Mouse (Mus musculus) thymus, adult 2 months (tissue): ENCODE measurements around the gene Stxbp4. TPM values are rescaled to one million over a fixed set of nuclear protein-coding genes. Genes with fewer than 3 reads are reported as not detected.

Experiments used
- DNase-seq: peaks from one replicate; pipeline ENCODE4 v3.0.0; 2021
- H3K27ac ChIP-seq: fragments of 200-500 bp; 2 replicates; pipeline ENCODE4 v1.5.1; 2012; ENCODE audit warnings: low read length, control low read depth; ENCODE audit not compliant: control insufficient read depth, insufficient read depth
- H3K27me3 ChIP-seq: fragments of 200-500 bp; 2 replicates; pipeline ENCODE4 v1.6.1; 2012; ENCODE audit warnings: mild to moderate bottlenecking, low read length, moderate library complexity, mixed read lengths; ENCODE audit not compliant: control insufficient read depth, insufficient read depth
- H3K36me3 ChIP-seq: fragments of 200-500 bp; 2 replicates; pipeline ENCODE4 v1.6.1; 2012; ENCODE audit warnings: mild to moderate bottlenecking, low read length, moderate library complexity; ENCODE audit not compliant: control insufficient read depth, insufficient read depth
- H3K4me1 ChIP-seq: fragments of 200-500 bp; replicated peaks from 2 replicates; pipeline ENCODE4 v1.6.1; 2012; ENCODE audit warnings: low read length; ENCODE audit not compliant: control insufficient read depth, insufficient read depth
- H3K4me3 ChIP-seq: fragments of 200-500 bp; 2 replicates; pipeline ENCODE4 v1.5.1; 2012; ENCODE audit warnings: mild to moderate bottlenecking, low read length, control low read depth, moderate library complexity; ENCODE audit not compliant: control insufficient read depth, insufficient read depth
- CTCF ChIP-seq: fragments of 200-500 bp; IDR thresholded peaks from 2 replicates; pipeline ENCODE4 v1.5.1; 2012; ENCODE audit warnings: mild to moderate bottlenecking, control low read depth, low read length, moderate library complexity, borderline replicate concordance; ENCODE audit not compliant: control insufficient read depth, poor library complexity, insufficient read depth; ENCODE audit errors: extremely low read depth
- POLR2A ChIP-seq: fragments of 200-500 bp; IDR thresholded peaks from 2 replicates; pipeline ENCODE4 v1.6.1; 2012; ENCODE audit warnings: mild to moderate bottlenecking, low read length, control low read depth, moderate library complexity; ENCODE audit not compliant: control insufficient read depth, poor library complexity, insufficient read depth; ENCODE audit errors: extremely low read depth
- WGBS: fragments of 180-500 bp; shearing (Covaris S2); methylation state at CpG from one replicate; pipeline ENCODE4 v1.1.7; 2018; 5-methylcytosine and 5-hydroxymethylcytosine counted together
- polyA plus RNA-seq: library from polyadenylated mRNA; depleted of rRNA; stranded (reverse); fragments of >200 nt; gene quantifications from 2 replicates; pipeline ENCODE4 v1.2.3, GENCODE M21; 2012

Gene Stxbp4
- polyA plus RNA-seq, 1 experiment = 4.1 TPM

DNA sequence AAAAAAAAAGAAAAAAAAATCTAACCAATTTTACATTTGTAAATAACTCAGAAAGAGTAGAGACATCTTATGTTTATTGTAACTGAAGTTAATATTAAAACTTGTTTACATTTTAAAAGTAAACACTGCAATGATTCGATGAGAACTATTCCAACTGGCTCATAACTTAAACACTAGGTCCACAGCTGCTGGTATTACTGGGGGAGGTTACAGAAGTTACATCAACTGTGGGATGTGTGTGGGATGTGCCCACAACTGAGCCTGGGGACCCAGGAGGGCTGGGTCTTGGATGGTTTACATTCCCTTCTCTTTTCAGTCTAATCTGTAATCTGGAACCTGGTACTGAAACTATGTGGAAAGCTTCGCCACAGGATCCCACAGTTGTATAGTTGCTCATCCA, 34.8 kb downstream of the Stxbp4 start:
- H3K27ac ChIP-seq = no peak overlapping the region
- no peak for DNase-seq
- no peak overlapping the region for H3K4me3 ChIP-seq
- no peak for TF ChIP-seq CTCF
- no peak for TF ChIP-seq POLR2A
- peaks cover 4% of the 10 kb centered on the region; the same call in 1 of the 2 replicates for H3K36me3 ChIP-seq
- 98% methylated on average over 2 of the region's 2 CpGs for WGBS
- no peaks in the 10 kb centered on the region for H3K4me1 ChIP-seq
- H3K27me3 ChIP-seq = no peaks in the 10 kb centered on the region

DNA sequence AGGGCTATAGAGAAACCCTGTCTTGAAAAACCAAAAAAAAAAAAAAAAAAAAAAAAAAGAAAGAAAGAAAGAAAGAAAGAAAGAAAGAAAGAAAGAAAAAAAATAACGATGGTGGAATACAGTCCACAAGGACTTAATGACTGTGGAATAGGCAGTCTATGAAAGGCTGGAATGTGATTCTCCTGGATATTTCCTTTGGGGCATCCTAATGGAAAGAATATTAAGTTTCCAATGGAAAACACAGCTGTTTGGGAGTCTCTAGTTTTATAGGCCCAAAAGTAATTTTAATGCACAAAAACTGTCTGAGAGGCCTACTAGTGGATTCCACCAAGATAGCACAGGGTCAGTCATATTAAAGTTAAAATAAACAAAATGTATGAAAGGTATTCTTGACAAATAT, 42.1 kb downstream of the Stxbp4 start:
- DNase-seq = no peak

GRCm38 (mm10) chr11:90590996-90591395, 46.9 kb downstream of the Stxbp4 start:
- H3K36me3 ChIP-seq = no peaks in the 10 kb centered on the region
- no peaks in the 10 kb centered on the region for H3K4me1 ChIP-seq
- WGBS = 87% methylated on average over 1 of the region's 1 CpGs
- no peaks in the 10 kb centered on the region for H3K27me3 ChIP-seq
- H3K27ac ChIP-seq = no peak overlapping the region
- DNase-seq = no peak
- no peak overlapping the region for H3K4me3 ChIP-seq
- TF ChIP-seq POLR2A = no peak
- no peak for TF ChIP-seq CTCF

More for the DNA sequence above, 42.1 kb downstream of the Stxbp4 start:
- TF ChIP-seq CTCF (no peak), POLR2A (no peak)
- no peaks in the 10 kb centered on the region for H3K27me3 ChIP-seq
- H3K36me3 ChIP-seq = no peaks in the 10 kb centered on the region
- H3K4me1 ChIP-seq = no peaks in the 10 kb centered on the region
- WGBS = 95% methylated on average over 1 of the region's 1 CpGs
- H3K27ac ChIP-seq = no peak overlapping the region
- no peak overlapping the region for H3K4me3 ChIP-seq

DNA sequence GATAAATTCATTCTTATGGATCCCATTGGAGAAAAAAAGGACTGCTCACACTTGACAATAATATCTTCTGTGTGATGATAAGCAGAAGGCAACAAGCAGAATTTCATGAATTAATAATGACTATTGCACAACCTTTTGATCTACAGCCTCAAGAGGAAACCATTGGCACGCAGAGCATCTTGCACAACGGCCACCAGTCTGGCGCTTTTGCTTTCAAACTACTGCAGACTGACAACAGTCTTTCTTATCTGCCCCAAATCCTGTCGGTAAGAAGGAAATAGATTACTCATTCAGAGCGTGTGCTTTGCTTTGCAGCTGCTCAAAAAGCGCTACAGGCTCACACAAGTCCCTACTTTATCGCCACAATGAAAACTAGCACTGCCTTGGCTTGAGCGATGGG, 51.7 kb downstream of the Stxbp4 start:
- no peak overlapping the region for H3K27ac ChIP-seq
- H3K36me3 ChIP-seq = no peaks in the 10 kb centered on the region
- no peaks in the 10 kb centered on the region for H3K27me3 ChIP-seq
- no peaks in the 10 kb centered on the region for H3K4me1 ChIP-seq
- H3K4me3 ChIP-seq = no peak overlapping the region
- DNase-seq = no peak
- 46% methylated on average over 8 of the region's 8 CpGs for WGBS
- TF ChIP-seq CTCF = no peak
- TF ChIP-seq POLR2A = no peak

- 63% methylated on average over 2 of the region's 2 CpGs for whole genome bisulfite sequencing
Measured at GRCm38 (mm10) chr11:90585754-90586153, 52.1 kb downstream of the Stxbp4 start.

GRCm38 (mm10) chr11:90577057-90577780, 60.7 kb downstream of the Stxbp4 start:
- Histone ChIP-seq H3K27me3 (no peaks in the 10 kb centered on the region), H3K4me3 (no peak overlapping the region), H3K36me3 (no peaks in the 10 kb centered on the region), H3K4me1 (no peaks in the 10 kb centered on the region), H3K27ac (no peak overlapping the region)
- no peak for DNase-seq
- 54% methylated on average over 7 of the region's 7 CpGs for WGBS
- no peak for TF ChIP-seq CTCF
- no peak for TF ChIP-seq POLR2A

More at GRCm38 (mm10) chr11:90585754-90586153, 52.1 kb downstream of the Stxbp4 start:
- H3K4me3 ChIP-seq = no peak overlapping the region
- H3K36me3 ChIP-seq = no peaks in the 10 kb centered on the region
- no peaks in the 10 kb centered on the region for H3K27me3 ChIP-seq
- H3K27ac ChIP-seq = no peak overlapping the region
- TF ChIP-seq POLR2A (no peak), CTCF (no peak)
- no peak for DNase-seq
- no peaks in the 10 kb centered on the region for H3K4me1 ChIP-seq

DNA sequence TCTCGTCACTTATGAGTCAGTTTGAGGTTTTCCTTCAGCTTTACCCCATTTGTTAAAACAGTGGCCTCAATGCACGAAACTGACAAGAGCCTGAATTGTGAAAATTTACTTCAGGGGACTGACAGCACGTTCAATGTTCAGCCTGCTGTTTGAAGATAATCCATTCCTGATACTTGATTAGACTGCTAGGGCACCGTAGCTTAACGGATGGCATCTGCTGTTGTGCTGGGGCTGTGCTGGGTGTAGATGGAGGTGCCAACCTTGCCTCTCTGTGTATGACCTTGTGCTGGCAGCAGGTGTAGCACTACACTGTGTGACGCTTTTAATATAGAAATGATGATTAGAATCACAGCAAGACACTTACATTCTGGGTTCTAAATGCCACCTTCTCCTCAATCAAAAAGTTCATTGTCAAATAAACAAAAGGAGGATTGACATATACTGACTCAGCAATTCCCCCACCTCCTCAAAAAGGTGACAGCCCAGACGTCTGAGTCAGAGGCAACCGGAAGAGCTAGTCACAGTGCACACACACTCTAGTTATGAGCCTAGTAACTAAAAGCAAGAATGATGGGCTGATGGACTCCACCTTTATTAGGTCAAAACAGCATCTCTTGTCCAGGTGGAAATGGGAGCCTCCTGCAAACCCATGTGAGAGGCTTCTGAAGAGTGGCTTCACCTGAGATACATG, 61.5 kb downstream of the Stxbp4 start:
- TF ChIP-seq POLR2A (no peak), CTCF (no peak)
- WGBS = 85% methylated on average over 8 of the region's 8 CpGs
- no peak for DNase-seq
- Histone ChIP-seq H3K4me3 (no peak overlapping the region), H3K27ac (no peak overlapping the region), H3K27me3 (no peaks in the 10 kb centered on the region), H3K36me3 (no peaks in the 10 kb centered on the region), H3K4me1 (no peaks in the 10 kb centered on the region)
